Mouse (Mus musculus) CH12.LX (cell line): ENCODE results near the gene Cyp51.

Experiments used
- CTCF ChIP-seq, 2 experiments: IDR thresholded peaks in 1 of 2; conservative IDR thresholded peaks in 1 of 2; 2 replicates each; pipeline ENCODE4 v1.5.1; 2011 to 2012; ENCODE audit warnings: low read depth in 2 of 2, low read length in 2 of 2, improper control_type of control experiment in 1 of 2, inconsistent platforms in 1 of 2, mild to moderate bottlenecking in 1 of 2, moderate library complexity in 1 of 2
- EP300 ChIP-seq: IDR thresholded peaks from 2 replicates; pipeline ENCODE4 v1.6.1; 2011; ENCODE audit warnings: low read length, improper control_type of control experiment
- ETS1 ChIP-seq: conservative IDR thresholded peaks from 2 replicates; pipeline ENCODE4 v1.6.1; 2012; ENCODE audit warnings: low read depth, mild to moderate bottlenecking, inconsistent platforms, low read length, improper control_type of control experiment, moderate library complexity
- HCFC1 ChIP-seq: IDR thresholded peaks from 2 replicates; pipeline ENCODE4 v1.6.1; 2012; ENCODE audit warnings: low read depth, mild to moderate bottlenecking, inconsistent platforms, low read length, improper control_type of control experiment
- SMC3 ChIP-seq: IDR thresholded peaks from 2 replicates; pipeline ENCODE4 v1.6.1; 2011; ENCODE audit warnings: low read depth, low read length, improper control_type of control experiment
- ZNF384 ChIP-seq: IDR thresholded peaks from 2 replicates; pipeline ENCODE4 v1.6.1; 2012; ENCODE audit warnings: low read depth, low read length, improper control_type of control experiment, inconsistent platforms

DNA sequence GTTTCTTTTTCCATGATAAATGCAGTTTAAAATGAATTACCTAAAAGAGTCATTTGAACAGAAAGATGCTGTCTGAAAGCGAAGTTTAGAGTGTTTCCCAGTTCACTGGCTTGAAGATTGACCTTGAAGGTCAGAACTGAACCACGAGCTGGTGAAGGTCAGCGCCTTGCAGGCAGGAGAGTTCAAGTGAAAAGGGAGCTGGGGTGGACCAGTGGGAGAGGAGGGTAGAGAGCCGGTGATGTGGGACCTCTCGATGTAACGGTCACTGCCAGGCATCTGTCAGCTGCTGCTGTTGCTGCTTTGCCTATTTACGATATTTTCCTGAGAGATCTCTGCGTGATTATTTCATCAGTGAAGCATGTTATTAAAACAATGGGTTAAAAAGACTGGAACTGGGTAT, 65.2 kb downstream of the Cyp51 start:
- TF ChIP-seq ZNF384 (no peak), SMC3 (no peak), ETS1 (no peak), CTCF (conservative IDR thresholded peaks at IDR 0.05 in 1 of 2, IDR thresholded peaks at IDR 0.05 in 1 of 2; ENCODE audit: low read depth in 2 of 2, low read length in 2 of 2) (no peak), EP300 (no peak), HCFC1 (no peak)
